Mouse (Mus musculus): Measurements from ENCODE around the gene Ciapin1.

The Ciapin1 gene

GRCm38 (mm10) chr8:94837662-94838574, at the start of gene Ciapin1, which contains the start of gene Coq9:
Gene Ciapin1, minus strand, starts transcription at chr8:94838358.
Gene Coq9, plus strand, starts transcription at chr8:94838321.
- ATAC-seq (ENCODE audit: insufficient number of reproducible peaks, low FRiP score, low TSS enrichment): peak; percentile 96

GRCm38 (mm10) chr8:94880742-94881141, 42.6 kb upstream of the Ciapin1 start:
- ATAC-seq (ENCODE audit: insufficient number of reproducible peaks, low FRiP score, low TSS enrichment): no peak

GRCm38 (mm10) chr8:94876820-94877219, 38.7 kb upstream of the Ciapin1 start:
- no peak for ATAC-seq (ENCODE audit: insufficient number of reproducible peaks, low FRiP score, low TSS enrichment)

- ATAC-seq (ENCODE audit: insufficient number of reproducible peaks, low FRiP score, low TSS enrichment): no peak
These were observed 38.1 kb upstream of the Ciapin1 start, which contains the start of gene Dok4 for GRCm38 (mm10) chr8:94876197-94876730. Gene Dok4, minus strand, starts transcription at chr8:94876330.

- ATAC-seq (ENCODE audit: insufficient number of reproducible peaks, low FRiP score, low TSS enrichment): no peak
These were observed 37.7 kb upstream of the Ciapin1 start for GRCm38 (mm10) chr8:94875871-94876150.

GRCm38 (mm10) chr8:94875096-94875870, 37.1 kb upstream of the Ciapin1 start:
- ATAC-seq (ENCODE audit: insufficient number of reproducible peaks, low FRiP score, low TSS enrichment): no peak

GRCm38 (mm10) chr8:94874358-94874757, 36.2 kb upstream of the Ciapin1 start:
- no peak; the same call in 1 of the 2 replicates for ATAC-seq (ENCODE audit: insufficient number of reproducible peaks, low FRiP score, low TSS enrichment)

- ATAC-seq (ENCODE audit: insufficient number of reproducible peaks, low FRiP score, low TSS enrichment): no peak
These were observed 34.4 kb upstream of the Ciapin1 start for GRCm38 (mm10) chr8:94872576-94872975.

- ATAC-seq (ENCODE audit: insufficient number of reproducible peaks, low FRiP score, low TSS enrichment): no peak
These were observed 34.0 kb upstream of the Ciapin1 start for GRCm38 (mm10) chr8:94872156-94872555.

- 0 out of 2 replicates have a peak, but pooled peaks have one; percentile 37 for ATAC-seq (ENCODE audit: insufficient number of reproducible peaks, low FRiP score, low TSS enrichment)
These were observed 33.1 kb upstream of the Ciapin1 start for GRCm38 (mm10) chr8:94871108-94871894.

GRCm38 (mm10) chr8:94870474-94871107, 32.4 kb upstream of the Ciapin1 start:
- 0 out of 2 replicates have a peak, but pooled peaks have one; percentile 24 for ATAC-seq (ENCODE audit: insufficient number of reproducible peaks, low FRiP score, low TSS enrichment)

GRCm38 (mm10) chr8:94870003-94870402, 31.8 kb upstream of the Ciapin1 start:
- no peak for ATAC-seq (ENCODE audit: insufficient number of reproducible peaks, low FRiP score, low TSS enrichment)

- no peak for ATAC-seq (ENCODE audit: insufficient number of reproducible peaks, low FRiP score, low TSS enrichment)
These were observed 31.0 kb upstream of the Ciapin1 start for GRCm38 (mm10) chr8:94869146-94869545.

GRCm38 (mm10) chr8:94866921-94867320, 28.8 kb upstream of the Ciapin1 start:
- no peak for ATAC-seq (ENCODE audit: insufficient number of reproducible peaks, low FRiP score, low TSS enrichment)

- no peak for ATAC-seq (ENCODE audit: insufficient number of reproducible peaks, low FRiP score, low TSS enrichment)
These were observed 27.1 kb upstream of the Ciapin1 start for GRCm38 (mm10) chr8:94865292-94865691.

GRCm38 (mm10) chr8:94863897-94864673, 25.9 kb upstream of the Ciapin1 start:
- no peak for ATAC-seq (ENCODE audit: insufficient number of reproducible peaks, low FRiP score, low TSS enrichment)

- ATAC-seq (ENCODE audit: insufficient number of reproducible peaks, low FRiP score, low TSS enrichment): no peak
These were observed 24.5 kb upstream of the Ciapin1 start for GRCm38 (mm10) chr8:94862487-94863220.

- ATAC-seq (ENCODE audit: insufficient number of reproducible peaks, low FRiP score, low TSS enrichment): no peak
These were observed 23.3 kb upstream of the Ciapin1 start for GRCm38 (mm10) chr8:94861352-94861910.

All from cerebellum, adult (tissue).